Mouse (Mus musculus) hindbrain, embryonic 12.5 days (tissue): ENCODE measurements around the gene Aldh1l2. TPM values are rescaled to one million over a fixed set of nuclear protein-coding genes. Genes with fewer than 3 reads are reported as not detected.
A peak's percentile ranks its signal among the peaks of the same experiment; 100 is the strongest.

Experiments
- ATAC-seq: fragments of 200-750 bp; cut with Nextera tagmentation; 2 replicates; pipeline ENCODE4 v1.8.0; 2017; ENCODE audit warnings: moderate TSS enrichment; ENCODE audit not compliant: low FRiP score
- H3K27ac ChIP-seq: fragments of 300-500 bp; sonication (generic); 2 replicates; pipeline ENCODE4 v1.5.1; 2016; ENCODE audit warnings: mild to moderate bottlenecking
- H3K27me3 ChIP-seq: fragments of 300-500 bp; sonication (generic); 2 replicates; pipeline ENCODE4 v1.6.1; 2016; ENCODE audit warnings: mild to moderate bottlenecking
- H3K36me3 ChIP-seq: fragments of 300-500 bp; sonication (generic); 2 replicates; pipeline ENCODE4 v1.6.1; 2016; ENCODE audit warnings: mild to moderate bottlenecking
- H3K4me1 ChIP-seq: fragments of 300-500 bp; sonication (generic); 2 replicates; pipeline ENCODE4 v1.6.1; 2016
- H3K4me2 ChIP-seq: fragments of 300-500 bp; sonication (generic); replicated peaks from 2 replicates; pipeline ENCODE4 v1.6.1; 2016; ENCODE audit warnings: mild to moderate bottlenecking
- H3K4me3 ChIP-seq: fragments of 300-500 bp; sonication (generic); 2 replicates; pipeline ENCODE4 v1.5.1; 2016; ENCODE audit warnings: mild to moderate bottlenecking
- H3K9ac ChIP-seq: fragments of 300-500 bp; sonication (generic); 2 replicates; pipeline ENCODE4 v1.6.1; 2016; ENCODE audit warnings: mild to moderate bottlenecking, moderate library complexity
- H3K9me3 ChIP-seq: fragments of 300-500 bp; sonication (generic); replicated peaks from 2 replicates; pipeline ENCODE4 v1.6.1; 2016; ENCODE audit warnings: mild to moderate bottlenecking
- WGBS: fragments of 180-500 bp; shearing (Covaris S2); methylation state at CpG from one replicate; pipeline ENCODE4 v1.1.7; 2016; 5-methylcytosine and 5-hydroxymethylcytosine counted together
- polyA plus RNA-seq: library from polyadenylated mRNA; unstranded; fragments of >200 nt; fragmentation: Nextera tagmentation; extraction: Ambion mirVana; gene quantifications from 2 replicates; pipeline ENCODE4 v1.2.1, GENCODE M21; 2016

Aldh1l2 gene
- polyA plus RNA-seq = 11.7 and 13.3 TPM in 2 replicates

- 1% methylated on average over 21 of the region's 21 CpGs for WGBS
- peak; percentile 98 for ATAC-seq
Measured at GRCm38 (mm10) chr10:83533910-83534283, at the start of gene Aldh1l2. TSS of gene Aldh1l2 (minus strand) at chr10:83534140.

GRCm38 (mm10) chr10:83565449-83566441 lies 31.8 kb upstream of the Aldh1l2 start:
- Histone ChIP-seq H3K4me2 (no peak overlapping the region), H3K27ac (no peak overlapping the region), H3K4me1 (no peaks in the 10 kb centered on the region), H3K9ac (no peak overlapping the region), H3K9me3 (no peaks in the 10 kb centered on the region), H3K36me3 (peaks cover 68% of the 10 kb centered on the region), H3K4me3 (no peak overlapping the region), H3K27me3 (no peaks in the 10 kb centered on the region)
- no peak for ATAC-seq
- 91% methylated on average over 7 of the region's 7 CpGs for WGBS

More at GRCm38 (mm10) chr10:83533910-83534283, at the start of gene Aldh1l2:
- Histone ChIP-seq H3K36me3 (no peaks in the 10 kb centered on the region), H3K9ac (peak within 1 kb of the TSS; percentile 77), H3K27ac (peak within 1 kb of the TSS; percentile 88), H3K9me3 (no peaks in the 10 kb centered on the region), H3K4me2 (peak within 1 kb of the TSS; percentile 94), H3K4me3 (peak within 1 kb of the TSS; percentile 62), H3K4me1 (0 out of 2 replicates have a peak, but pooled peaks cover 5% of the 10 kb centered on the region), H3K27me3 (0 out of 2 replicates have a peak, but pooled peaks cover 5% of the 10 kb centered on the region)

GRCm38 (mm10) chr10:83563005-83563404 lies 29.1 kb upstream of the Aldh1l2 start:
- Histone ChIP-seq H3K27ac (no peak overlapping the region), H3K9me3 (no peaks in the 10 kb centered on the region), H3K36me3 (peaks cover 68% of the 10 kb centered on the region), H3K9ac (no peak overlapping the region), H3K27me3 (no peaks in the 10 kb centered on the region), H3K4me1 (no peaks in the 10 kb centered on the region), H3K4me2 (no peak overlapping the region), H3K4me3 (no peak overlapping the region)
- ATAC-seq = no peak

- Histone ChIP-seq H3K27ac (no peak overlapping the region), H3K36me3 (peaks cover 18% of the 10 kb centered on the region), H3K4me1 (peaks cover 15% of the 10 kb centered on the region), H3K9me3 (no peaks in the 10 kb centered on the region), H3K4me2 (peak overlapping the region; percentile 59), H3K4me3 (no peak overlapping the region), H3K27me3 (no peaks in the 10 kb centered on the region; the same call in 1 of the 2 replicates), H3K9ac (no peak overlapping the region)
- no peak for ATAC-seq
- WGBS = 83% methylated on average over 3 of the region's 3 CpGs
Measured at GRCm38 (mm10) chr10:83545341-83545740, 11.4 kb upstream of the Aldh1l2 start.

GRCm38 (mm10) chr10:83544103-83544479 lies 10.2 kb upstream of the Aldh1l2 start:
- peak overlapping the region; percentile 59 for H3K4me2 ChIP-seq
- H3K36me3 ChIP-seq = peaks cover 9% of the 10 kb centered on the region
- H3K4me1 ChIP-seq = peaks cover 15% of the 10 kb centered on the region
- peak overlapping the region; percentile 94 for H3K4me3 ChIP-seq
- 0% methylated on average over 28 of the region's 41 CpGs for WGBS
- no peaks in the 10 kb centered on the region for H3K9me3 ChIP-seq
- H3K27me3 ChIP-seq = no peaks in the 10 kb centered on the region; the same call in 1 of the 2 replicates
- H3K27ac ChIP-seq = peak overlapping the region; percentile 91
- H3K9ac ChIP-seq = peak overlapping the region; percentile 89
- peak; percentile 93 for ATAC-seq

- peak within 1 kb of the TSS; percentile 59 for H3K4me2 ChIP-seq
- H3K9ac ChIP-seq = peak within 1 kb of the TSS; percentile 89
- ATAC-seq = peak; percentile 99
- H3K4me1 ChIP-seq = peaks cover 15% of the 10 kb centered on the region
- H3K9me3 ChIP-seq = no peaks in the 10 kb centered on the region
- H3K36me3 ChIP-seq = peaks cover 9% of the 10 kb centered on the region
- WGBS = 2% methylated on average over 42 of the region's 49 CpGs
- H3K4me3 ChIP-seq = peak within 1 kb of the TSS; percentile 94
- no peaks in the 10 kb centered on the region; the same call in 1 of the 2 replicates for H3K27me3 ChIP-seq
- peak within 1 kb of the TSS; percentile 91 for H3K27ac ChIP-seq
Measured at GRCm38 (mm10) chr10:83543439-83544102, 9.6 kb upstream of the Aldh1l2 start, which contains the start of gene Washc4. TSS of gene Washc4 (plus strand) at chr10:83543752.

GRCm38 (mm10) chr10:83542241-83542640 lies 8.3 kb upstream of the Aldh1l2 start:
- WGBS = 81% methylated on average over 7 of the region's 7 CpGs

GRCm38 (mm10) chr10:83540092-83540491 lies 6.2 kb upstream of the Aldh1l2 start:
- no peaks in the 10 kb centered on the region for H3K9me3 ChIP-seq
- 57% methylated on average over 3 of the region's 3 CpGs for WGBS

More at GRCm38 (mm10) chr10:83542241-83542640, 8.3 kb upstream of the Aldh1l2 start:
- ATAC-seq = no peak
- Histone ChIP-seq H3K4me3 (no peak overlapping the region), H3K4me1 (peaks cover 15% of the 10 kb centered on the region), H3K36me3 (no peaks in the 10 kb centered on the region), H3K27ac (no peak overlapping the region), H3K9ac (no peak overlapping the region), H3K4me2 (no peak overlapping the region), H3K9me3 (no peaks in the 10 kb centered on the region), H3K27me3 (peaks cover 1% of the 10 kb centered on the region; the same call in 1 of the 2 replicates)

GRCm38 (mm10) chr10:83539311-83539980 lies 5.5 kb upstream of the Aldh1l2 start:
- no peaks in the 10 kb centered on the region for H3K9me3 ChIP-seq
- H3K27ac ChIP-seq = no peak overlapping the region
- no peak for ATAC-seq
- peaks cover 5% of the 10 kb centered on the region; the same call in 1 of the 2 replicates for H3K27me3 ChIP-seq
- peaks cover under 1% of the 10 kb centered on the region; the same call in 1 of the 2 replicates for H3K4me1 ChIP-seq
- H3K9ac ChIP-seq = no peak overlapping the region
- H3K36me3 ChIP-seq = no peaks in the 10 kb centered on the region
- WGBS = 67% methylated on average over 6 of the region's 6 CpGs
- H3K4me3 ChIP-seq = no peak overlapping the region
- no peak overlapping the region for H3K4me2 ChIP-seq

More at GRCm38 (mm10) chr10:83540092-83540491, 6.2 kb upstream of the Aldh1l2 start:
- Histone ChIP-seq H3K4me1 (peaks cover 6% of the 10 kb centered on the region), H3K4me2 (no peak overlapping the region), H3K27ac (no peak overlapping the region), H3K9ac (no peak overlapping the region), H3K27me3 (peaks cover 5% of the 10 kb centered on the region; the same call in 1 of the 2 replicates), H3K4me3 (no peak overlapping the region), H3K36me3 (no peaks in the 10 kb centered on the region)
- ATAC-seq = no peak

- H3K36me3 ChIP-seq = no peaks in the 10 kb centered on the region
- H3K27ac ChIP-seq = no peak overlapping the region
- H3K4me1 ChIP-seq = 0 out of 2 replicates have a peak, but pooled peaks cover 5% of the 10 kb centered on the region
- H3K4me3 ChIP-seq = no peak overlapping the region
- H3K27me3 ChIP-seq = peaks cover 5% of the 10 kb centered on the region; the same call in 1 of the 2 replicates
- no peak overlapping the region for H3K4me2 ChIP-seq
- H3K9ac ChIP-seq = no peak overlapping the region
- H3K9me3 ChIP-seq = no peaks in the 10 kb centered on the region
- WGBS = 19% methylated on average over 1 of the region's 1 CpGs
- no peak for ATAC-seq
Measured at GRCm38 (mm10) chr10:83536436-83536835, 2.5 kb upstream of the Aldh1l2 start.

- no peaks in the 10 kb centered on the region for H3K9me3 ChIP-seq
- peak overlapping the region; percentile 94 for H3K4me2 ChIP-seq
- H3K4me1 ChIP-seq = 0 out of 2 replicates have a peak, but pooled peaks cover 5% of the 10 kb centered on the region
- ATAC-seq = peak; percentile 75
- peak overlapping the region; percentile 88 for H3K27ac ChIP-seq
- WGBS = 5% methylated on average over 27 of the region's 27 CpGs
- 0 out of 2 replicates have a peak, but pooled peaks cover 5% of the 10 kb centered on the region for H3K27me3 ChIP-seq
- H3K9ac ChIP-seq = peak overlapping the region; percentile 77
- H3K4me3 ChIP-seq = peak overlapping the region; percentile 62
- H3K36me3 ChIP-seq = no peaks in the 10 kb centered on the region
Measured at GRCm38 (mm10) chr10:83533258-83533909, 556 bp downstream of the Aldh1l2 start.
